8 mouse cellular contexts compared by ENCODE assay signal in genomic region chr11:73049335-73049734, GRCm38 (mm10). TPM values are rescaled to one million over a fixed set of nuclear protein-coding genes. Genes with fewer than 3 reads are reported as not detected.
A peak's percentile ranks its signal among the peaks of the same experiment; 100 is the strongest.
DNase-seq lines count a peak whose midpoint lies in the region; ATAC-seq and TF ChIP-seq lines count a peak whose summit lies in the region.

No protein-coding gene starts in this region.

- 12% methylated on average over 4 of the region's 4 CpGs for WGBS in limb, embryonic 12.5 days
- WGBS in midbrain, embryonic 13.5 days = 5% methylated on average over 4 of the region's 4 CpGs
- 18% methylated on average over 4 of the region's 4 CpGs for WGBS in spleen, adult 2 months

- H3K27me3 ChIP-seq in limb, embryonic 12.5 days = no peaks in the 10 kb centered on the region
- no peaks in the 10 kb centered on the region for H3K27me3 ChIP-seq in midbrain, embryonic 13.5 days
- H3K27me3 ChIP-seq in spleen, adult 2 months (ENCODE audit: control insufficient read depth, insufficient read depth, low read length) = no peaks in the 10 kb centered on the region

- peaks cover 43% of the 10 kb centered on the region for H3K36me3 ChIP-seq in limb, embryonic 12.5 days
- H3K36me3 ChIP-seq in midbrain, embryonic 13.5 days = peaks cover 26% of the 10 kb centered on the region
- H3K36me3 ChIP-seq in spleen, adult 2 months (ENCODE audit: control insufficient read depth, insufficient read depth, low read length) = peaks cover 11% of the 10 kb centered on the region

- no peaks in the 10 kb centered on the region for H3K9me3 ChIP-seq in limb, embryonic 12.5 days
- H3K9me3 ChIP-seq in midbrain, embryonic 13.5 days = no peaks in the 10 kb centered on the region

- peak overlapping the region; percentile 92; the same call in 1 of the 2 replicates for H3K9ac ChIP-seq in limb, embryonic 12.5 days (replicated peaks)
- H3K9ac ChIP-seq in midbrain, embryonic 13.5 days (replicated peaks) = peak overlapping the region; percentile 93

- no peak for TF ChIP-seq POLR2A in spleen, adult 2 months (IDR thresholded peaks at IDR 0.05; ENCODE audit: low read depth, low read length)

- 0 out of 2 replicates have a peak overlapping the region, but pooled peaks have one; percentile 35 for H3K27ac ChIP-seq in limb, embryonic 12.5 days
- H3K27ac ChIP-seq in midbrain, embryonic 13.5 days = peak overlapping the region; percentile 61
- no peak overlapping the region for H3K27ac ChIP-seq in spleen, adult 2 months (ENCODE audit: insufficient read depth, low read length)

- peak; percentile 62; the same call in 1 of the 2 replicates for TF ChIP-seq CTCF in spleen, adult 2 months (IDR thresholded peaks at IDR 0.05; ENCODE audit: extremely low read depth, insufficient read depth, insufficient read length, insufficient replicate concordance)

- peaks cover 12% of the 10 kb centered on the region for H3K4me1 ChIP-seq in limb, embryonic 12.5 days (replicated peaks)
- H3K4me1 ChIP-seq in midbrain, embryonic 13.5 days (replicated peaks) = peaks cover 15% of the 10 kb centered on the region
- peaks cover 6% of the 10 kb centered on the region; the same call in 1 of the 2 replicates for H3K4me1 ChIP-seq in spleen, adult 2 months (ENCODE audit: control insufficient read depth, insufficient read depth, insufficient read length)

- ATAC-seq in granulocyte monocyte progenitor cell, adult 5-6 weeks (replicated peaks; ENCODE audit: poor library complexity, severe bottlenecking) = peak; percentile 29; the same call in 1 of the 2 replicates
- ATAC-seq in limb, embryonic 12.5 days (ENCODE audit: insufficient number of reproducible peaks, insufficient read depth, low FRiP score, low TSS enrichment, low read depth) = no peak
- ATAC-seq in midbrain, embryonic 13.5 days = no peak

- H3K4me3 ChIP-seq in limb, embryonic 12.5 days (replicated peaks) = peak overlapping the region; percentile 93
- H3K4me3 ChIP-seq in midbrain, embryonic 13.5 days (replicated peaks) = peak overlapping the region; percentile 77
- H3K4me3 ChIP-seq in spleen, adult 2 months (ENCODE audit: extremely low read depth, insufficient read depth, insufficient read length) = no peak overlapping the region

- peak; percentile 84 for DNase-seq in urinary bladder, postnatal 14 days (ENCODE audit: low spot score)
- no peak for DNase-seq in urinary bladder, postnatal 10 days (ENCODE audit: low spot score)
- DNase-seq in embryo, embryonic 9.5 days (ENCODE audit: extremely low spot score) = peak; percentile 77
- DNase-seq in kidney, adult 11 months = peak; percentile 50
- peak; percentile 28 to 53 for DNase-seq in spleen, adult 2 months (ENCODE audit: low read depth in 1 of 2, low spot score in 2 of 2)

- H3K4me2 ChIP-seq in limb, embryonic 12.5 days = peak overlapping the region; percentile 83
- H3K4me2 ChIP-seq in midbrain, embryonic 13.5 days (replicated peaks) = peak overlapping the region; percentile 80

RNA-seq across cellular contexts. Expression of gene Ncbp3, which starts 1.8 kb away (rescaled TPM):
- 10.1 and 13.2 TPM in 2 replicates for total RNA-seq in granulocyte monocyte progenitor cell, adult 5-6 weeks (2014; fragmentation: Nextera tagmentation)
- 12.6 and 15.6 TPM in 2 replicates for total RNA-seq in granulocyte monocyte progenitor cell, adult 5-6 weeks (2017)
- polyA plus RNA-seq in limb, embryonic 12.5 days (2016; fragmentation: Nextera tagmentation; extraction: Ambion mirVana) = 15.1 and 16.3 TPM in 2 replicates
- 13.5 and 14.2 TPM in 2 replicates for polyA plus RNA-seq in midbrain, embryonic 13.5 days (2015; fragmentation: Nextera tagmentation; extraction: Ambion mirVana)
- polyA plus RNA-seq in spleen, adult 2 months (2012; rRNA removed) = 1.8 and 2.0 TPM in 2 replicates

RNA-seq across cellular contexts. Expression of gene Camkk1, which starts 30.5 kb away (rescaled TPM):
- 0.49 and 0.86 TPM in 2 replicates for total RNA-seq in granulocyte monocyte progenitor cell, adult 5-6 weeks (2014; fragmentation: Nextera tagmentation)
- total RNA-seq in granulocyte monocyte progenitor cell, adult 5-6 weeks (2017) = 1.5 and 3.1 TPM in 2 replicates
- polyA plus RNA-seq in limb, embryonic 12.5 days (2016; fragmentation: Nextera tagmentation; extraction: Ambion mirVana) = 9.3 and 9.7 TPM in 2 replicates
- polyA plus RNA-seq in midbrain, embryonic 13.5 days (2015; fragmentation: Nextera tagmentation; extraction: Ambion mirVana) = 17.1 and 17.5 TPM in 2 replicates
- polyA plus RNA-seq in spleen, adult 2 months (2012; rRNA removed) = 2.2 and 2.4 TPM in 2 replicates

RNA-seq across cellular contexts. Expression of gene Itgae, which starts 41.0 kb away (rescaled TPM):
- total RNA-seq in granulocyte monocyte progenitor cell, adult 5-6 weeks (2014; fragmentation: Nextera tagmentation) = 0.68 TPM in 1 of 2 replicates, not detected in the other
- total RNA-seq in granulocyte monocyte progenitor cell, adult 5-6 weeks (2017) = 0.77 TPM in 1 of 2 replicates, not detected in the other
- 0.64 and 0.65 TPM in 2 replicates for polyA plus RNA-seq in limb, embryonic 12.5 days (2016; fragmentation: Nextera tagmentation; extraction: Ambion mirVana)
- 0.21 and 0.28 TPM in 2 replicates for polyA plus RNA-seq in midbrain, embryonic 13.5 days (2015; fragmentation: Nextera tagmentation; extraction: Ambion mirVana)
- polyA plus RNA-seq in spleen, adult 2 months (2012; rRNA removed) = 5.0 and 5.1 TPM in 2 replicates

RNA-seq across cellular contexts. Expression of gene P2rx1, which starts 50.4 kb away (rescaled TPM):
- 10.4 and 13.3 TPM in 2 replicates for total RNA-seq in granulocyte monocyte progenitor cell, adult 5-6 weeks (2014; fragmentation: Nextera tagmentation)
- total RNA-seq in granulocyte monocyte progenitor cell, adult 5-6 weeks (2017) = 3.3 and 4.2 TPM in 2 replicates
- polyA plus RNA-seq in limb, embryonic 12.5 days (2016; fragmentation: Nextera tagmentation; extraction: Ambion mirVana) = 1.0 and 1.4 TPM in 2 replicates
- polyA plus RNA-seq in midbrain, embryonic 13.5 days (2015; fragmentation: Nextera tagmentation; extraction: Ambion mirVana) = 0.41 and 0.58 TPM in 2 replicates
- polyA plus RNA-seq in spleen, adult 2 months (2012; rRNA removed) = 14.3 and 16.3 TPM in 2 replicates
